Mouse (Mus musculus): Measurements from ENCODE around the gene Iffo1.
"Not testable (repeated sequence)": the region's sequence is repeated elsewhere in the genome, so short reads cannot be mapped to it uniquely, and the experiment has no call there.

The Iffo1 gene

GRCm38 (mm10) chr6:125162615-125163305, 17.7 kb downstream of the Iffo1 start:
- DNase-seq: not testable (repeated sequence)

- peak; percentile 52 for DNase-seq
Measured at GRCm38 (mm10) chr6:125163801-125164657, 19.0 kb downstream of the Iffo1 start.

DNA sequence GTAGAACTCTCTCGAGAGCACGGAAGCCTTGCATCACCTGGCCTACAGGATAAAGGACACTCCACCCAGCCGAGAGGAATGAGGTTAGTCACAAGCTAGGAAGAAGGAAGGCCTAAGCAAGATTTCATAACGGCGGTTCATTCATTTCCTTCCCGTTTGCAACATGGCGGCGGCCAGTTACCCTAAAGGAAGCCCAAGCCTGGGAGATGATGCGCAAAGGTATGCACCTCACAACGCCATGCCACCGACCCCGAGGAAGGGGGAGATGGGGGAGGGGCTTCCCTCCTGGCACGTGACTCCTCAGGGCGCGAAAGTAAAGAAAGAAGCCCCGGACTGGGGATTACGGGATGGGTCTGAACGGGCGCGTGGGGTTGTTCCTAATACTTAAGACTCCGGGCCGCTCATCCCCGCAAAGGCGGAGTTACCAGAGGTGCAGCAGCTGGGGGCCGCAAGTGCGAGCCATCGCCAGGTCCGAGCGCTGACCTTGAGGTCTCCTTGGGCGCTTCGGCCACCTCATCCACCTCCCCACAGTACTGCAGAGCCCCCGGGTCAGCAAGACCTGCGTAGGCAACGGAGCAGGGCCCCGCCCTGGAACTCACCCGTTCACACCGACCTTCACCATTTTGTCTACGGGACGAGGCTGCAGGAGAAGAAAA, 19.8 kb downstream of the Iffo1 start:
- peak; percentile 60 for DNase-seq

GRCm38 (mm10) chr6:125165328-125165891, 20.4 kb downstream of the Iffo1 start:
- peak; percentile 97 for DNase-seq

GRCm38 (mm10) chr6:125166051-125166751, 21.2 kb downstream of the Iffo1 start, which contains the start of gene Gapdh:
Gapdh (minus strand) TSS chr6:125166467.
- peak; percentile 49 for DNase-seq

GRCm38 (mm10) chr6:125166861-125167650, 22.0 kb downstream of the Iffo1 start:
- DNase-seq: peak; percentile 47

DNA sequence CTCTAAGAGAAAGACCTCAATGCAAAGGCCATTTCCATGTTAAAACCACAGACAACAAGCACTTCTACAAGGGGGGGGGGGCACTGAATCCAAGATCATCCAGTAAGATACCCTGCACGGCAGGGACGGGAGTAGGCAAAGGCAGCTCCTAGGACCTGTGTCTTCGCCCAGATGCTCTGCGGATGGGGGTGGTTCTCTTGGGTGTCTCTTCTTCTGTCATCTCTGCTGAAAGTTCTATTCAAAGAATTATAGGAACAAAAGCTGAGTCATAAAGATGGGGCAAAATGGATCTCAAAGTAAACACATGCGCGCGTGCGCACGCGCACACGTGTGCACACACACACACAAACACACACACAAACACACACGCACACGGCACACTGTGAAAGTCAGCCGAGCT, 23.0 kb downstream of the Iffo1 start:
- DNase-seq: peak; percentile 63

GRCm38 (mm10) chr6:125170194-125170593, 25.2 kb downstream of the Iffo1 start:
- no peak for DNase-seq

- no peak for DNase-seq
Measured at GRCm38 (mm10) chr6:125172474-125172873, 27.4 kb downstream of the Iffo1 start.

- DNase-seq: no peak
Measured at GRCm38 (mm10) chr6:125173256-125173655, 28.2 kb downstream of the Iffo1 start.

DNA sequence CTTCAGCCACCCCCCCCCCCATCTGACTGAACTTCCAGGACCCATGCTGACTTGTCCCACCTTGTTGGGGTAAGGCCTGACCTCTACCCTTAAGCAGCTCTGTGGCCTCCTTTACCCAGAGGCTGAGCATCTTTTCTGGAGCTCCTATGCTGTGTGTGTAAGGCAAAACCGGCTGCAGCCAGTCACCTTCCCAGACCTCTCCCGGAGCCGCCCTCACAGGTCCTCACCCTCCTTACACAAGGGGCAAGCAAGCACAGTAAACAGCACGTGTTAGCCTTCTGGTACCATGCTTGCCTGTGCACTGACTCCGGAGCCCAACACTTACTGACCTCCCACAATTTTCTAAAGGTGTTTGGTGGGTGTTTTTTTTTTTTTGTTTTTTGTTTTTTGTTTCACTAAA, 30.4 kb downstream of the Iffo1 start:
- DNase-seq: no peak

GRCm38 (mm10) chr6:125179601-125180000, 34.6 kb downstream of the Iffo1 start:
- DNase-seq: no peak

DNA sequence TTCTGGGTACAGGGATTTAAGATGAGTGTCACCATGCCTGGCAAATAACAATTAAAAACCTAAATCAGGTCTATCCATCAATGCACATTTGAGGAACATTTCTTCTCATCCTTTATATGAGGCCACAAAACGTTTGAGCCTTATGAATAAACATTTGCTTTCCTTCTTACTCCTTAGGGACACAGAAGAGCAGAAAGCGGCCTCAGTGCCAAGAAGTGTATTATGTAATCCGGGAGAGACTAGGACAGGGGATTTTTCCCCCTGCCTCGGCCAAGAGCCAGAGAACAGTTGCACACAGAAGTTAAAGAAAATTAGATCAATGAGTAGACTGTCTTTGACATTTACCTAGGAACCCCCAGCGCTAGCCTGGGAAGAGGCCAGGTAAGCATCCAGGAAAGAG, 37.1 kb downstream of the Iffo1 start:
- DNase-seq: no peak

- no peak for DNase-seq
Measured at GRCm38 (mm10) chr6:125186203-125186602, 41.2 kb downstream of the Iffo1 start.

GRCm38 (mm10) chr6:125190816-125191215, 45.8 kb downstream of the Iffo1 start:
- DNase-seq: no peak

DNA sequence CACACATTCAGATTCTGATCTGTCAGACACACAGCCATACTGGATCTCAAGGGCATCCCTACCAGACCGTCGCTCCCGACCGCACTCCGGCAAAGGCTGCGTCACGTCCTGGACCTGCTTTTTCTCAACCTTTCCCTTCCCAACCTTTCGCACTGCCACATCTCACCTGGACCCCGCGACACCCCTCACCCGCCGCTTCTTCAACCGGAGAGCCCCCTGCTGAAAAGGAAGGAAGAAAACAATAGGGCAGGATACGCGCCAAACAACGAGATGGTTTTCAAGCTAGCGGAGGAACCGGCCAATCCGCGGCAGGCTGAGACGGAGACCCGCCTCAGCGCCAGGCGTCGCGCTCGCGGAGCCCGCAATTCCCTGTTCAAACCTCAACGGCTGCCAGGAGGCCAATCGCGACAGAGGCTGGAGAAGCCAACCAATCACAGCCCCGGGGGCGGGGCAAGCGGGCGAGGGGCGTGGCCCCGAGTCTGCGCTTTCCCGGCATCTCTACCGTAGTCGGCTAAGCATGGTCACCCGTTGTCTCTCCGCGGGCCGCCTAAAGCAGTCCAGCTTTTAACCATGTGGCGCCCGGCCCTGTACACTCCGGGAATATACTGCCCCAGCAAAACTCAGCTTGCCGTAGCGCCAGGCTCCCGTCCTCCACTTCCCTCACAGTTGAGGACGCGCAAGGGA, 46.4 kb downstream of the Iffo1 start, which contains the start of the genes Ncapd2 and Mrpl51:
Gene Ncapd2 (minus strand): TSS at position 370 of the 684 bp plus-strand sequence.
Gene Mrpl51 (plus strand): TSS at position 470 of the 684 bp plus-strand sequence.
- DNase-seq: peak; percentile 98

DNA sequence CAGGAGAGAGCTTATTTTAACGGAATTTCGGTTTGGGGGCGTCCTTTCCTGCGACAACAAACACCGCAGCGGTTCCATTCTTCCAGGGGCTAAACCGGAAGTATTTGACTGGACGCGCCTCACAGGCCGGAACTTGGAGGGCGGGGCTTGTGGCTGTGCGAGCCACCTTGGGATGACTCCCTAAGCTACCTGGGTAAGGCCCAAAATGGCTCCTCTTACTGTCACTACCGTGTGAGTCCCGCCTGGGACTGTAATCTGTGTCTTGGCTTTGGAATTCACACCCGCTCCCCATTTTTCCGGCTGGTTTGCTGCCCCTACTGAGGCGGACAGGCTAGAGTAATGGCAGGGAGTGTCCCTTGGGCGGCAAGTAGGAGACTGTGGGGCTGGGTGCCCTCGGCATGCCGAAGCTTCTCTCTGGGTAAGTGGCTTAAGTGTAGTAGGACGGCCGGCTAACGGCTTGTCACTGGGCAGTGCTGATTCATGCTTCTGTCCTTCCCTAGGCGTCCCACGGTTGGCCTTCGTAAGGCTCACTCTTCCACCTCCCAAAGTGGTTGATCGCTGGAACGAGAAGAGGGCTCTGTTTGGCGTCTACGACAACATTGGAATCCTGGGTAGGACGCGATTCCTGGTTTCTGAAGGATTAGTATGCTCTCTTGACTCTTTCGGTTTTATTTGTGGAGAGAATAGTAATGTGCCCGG, 47.1 kb downstream of the Iffo1 start:
- peak; percentile 93 for DNase-seq

- DNase-seq: no peak
Measured at GRCm38 (mm10) chr6:125192841-125193240, 47.8 kb downstream of the Iffo1 start.

DNA sequence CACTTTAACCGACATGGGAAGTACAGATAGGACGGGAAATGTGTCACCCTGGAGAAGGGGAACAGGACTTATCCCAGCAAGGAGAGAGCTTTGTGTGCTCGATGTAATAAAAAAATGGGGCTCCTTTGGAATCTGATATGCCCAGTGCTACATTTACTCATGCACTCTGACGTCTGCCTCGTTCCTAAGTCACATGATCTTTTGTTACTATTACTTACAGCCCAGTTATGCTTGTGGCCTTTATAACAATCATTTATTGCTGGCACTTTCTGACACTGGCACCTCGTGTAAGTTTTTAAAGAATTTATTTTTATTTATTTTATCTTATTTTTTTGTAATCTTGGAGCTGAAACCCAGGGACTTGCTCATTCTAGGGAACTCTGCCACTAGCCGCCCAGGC, 48.3 kb downstream of the Iffo1 start:
- DNase-seq: no peak

DNA sequence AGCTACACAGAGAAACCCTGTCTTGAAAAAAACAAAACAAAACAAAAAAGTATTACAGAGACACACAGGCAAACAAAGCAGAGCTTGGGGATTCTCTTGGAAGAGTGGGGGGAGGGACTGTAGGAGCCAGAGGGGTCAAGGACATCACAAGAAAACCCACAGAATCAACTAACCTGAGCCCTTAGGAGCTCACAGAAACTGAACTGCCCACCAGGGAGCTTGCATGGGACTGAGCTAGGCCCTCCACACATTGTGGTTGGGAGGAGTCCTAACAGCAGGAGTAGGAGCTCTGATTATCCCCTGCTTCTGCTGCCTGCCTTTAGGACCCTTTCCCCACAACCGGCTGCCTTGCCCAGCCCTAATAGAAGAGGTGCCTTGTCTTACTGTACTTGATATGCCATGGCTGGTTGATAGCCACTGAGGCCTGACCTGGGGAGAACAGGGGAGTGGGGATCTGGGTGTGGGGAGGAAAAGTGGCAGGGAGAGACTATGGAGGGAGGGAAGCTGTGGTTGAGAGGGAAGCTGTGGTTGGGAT, 50.6 kb downstream of the Iffo1 start:
- DNase-seq: no peak
